Mouse (Mus musculus): ENCODE data around the gene Gpc3. TPM values are rescaled to one million over a fixed set of nuclear protein-coding genes. Genes with fewer than 3 reads are reported as not detected.
A peak's percentile ranks its signal among the peaks of the same experiment; 100 is the strongest.

Gpc3 gene
- total and polyA plus RNA-seq, 3 experiments, result not detected

- Histone ChIP-seq H3K4me1 (ENCODE audit: control insufficient read depth in 1 of 2, insufficient read depth in 2 of 2) (no peaks in the 10 kb centered on the region), H3K36me3 (replicated peaks in 1 of 2; ENCODE audit: control insufficient read depth in 1 of 2, insufficient read depth in 1 of 2, low read length in 1 of 2) (no peaks in the 10 kb centered on the region), H3K4me3 (replicated peaks in 1 of 3; ENCODE audit: low read depth in 2 of 3, low read length in 2 of 3, poor library complexity in 1 of 3) (no peak overlapping the region), H3K9me3 (replicated peaks; ENCODE audit: low read length) (no peaks in the 10 kb centered on the region), H3K27ac (ENCODE audit: insufficient read depth, low read depth) (no peak overlapping the region), H3K9ac (ENCODE audit: insufficient read depth, low read depth) (no peak overlapping the region), H3K79me2 (replicated peaks; ENCODE audit: control insufficient read depth, extremely low read depth, insufficient read depth, poor library complexity, severe bottlenecking) (no peaks in the 10 kb centered on the region), H3K4me2 (ENCODE audit: insufficient read depth, low read depth, poor library complexity, severe bottlenecking) (no peak overlapping the region), H3K27me3 (replicated peaks) (no peaks in the 10 kb centered on the region)
- in situ Hi-C loops (cut with MboI; ENCODE audit: low pct_ligation_motif_present, low pct_unique_long_range_greater_than_20kb, low sequenced_read_pairs) (no loop called here), dilution Hi-C loops (cut with MboI; ENCODE audit: extremely low pct_ligation_motif_present, extremely low pct_unique_long_range_greater_than_20kb, low sequenced_read_pairs) (no loop called here)
- DNase-seq (ENCODE audit: extremely low read depth), result no peak
- TF ChIP-seq USF2 (conservative IDR thresholded peaks at IDR 0.05; ENCODE audit: low read depth, low read length) (no peak), EP300 (IDR thresholded peaks at IDR 0.05; ENCODE audit: low read length) (no peak), MAFK (IDR thresholded peaks at IDR 0.05; ENCODE audit: insufficient replicate concordance, low read length) (no peak), ZC3H11A (IDR thresholded peaks at IDR 0.05; ENCODE audit: low read depth, low read length) (no peak), CTCF (conservative IDR thresholded peaks at IDR 0.05 in 1 of 2, IDR thresholded peaks at IDR 0.05 in 1 of 2; ENCODE audit: low read depth in 2 of 2, low read length in 2 of 2) (no peak)
Measured at GRCm38 (mm10) chrX:52599246-52599645, 14.5 kb downstream of the Gpc3 start.

- no peaks in the 10 kb centered on the region for H3K9me3 ChIP-seq (replicated peaks; ENCODE audit: low read length)
- TF ChIP-seq SIN3A (IDR thresholded peaks at IDR 0.05; ENCODE audit: low read length) (no peak), CTCF (conservative IDR thresholded peaks at IDR 0.05 in 1 of 2, IDR thresholded peaks at IDR 0.05 in 1 of 2; ENCODE audit: low read depth in 2 of 2, low read length in 2 of 2) (peak in 1 of 2 experiments; percentile 24; a peak in 1 of 4 replicates)
- no peaks in the 10 kb centered on the region for H3K79me2 ChIP-seq (replicated peaks; ENCODE audit: control insufficient read depth, extremely low read depth, insufficient read depth, poor library complexity, severe bottlenecking)
- no peak overlapping the region for H3K9ac ChIP-seq (ENCODE audit: insufficient read depth, low read depth)
- no peak overlapping the region for H3K4me3 ChIP-seq (replicated peaks in 1 of 3; ENCODE audit: low read depth in 2 of 3, low read length in 2 of 3, poor library complexity in 1 of 3)
- H3K27me3 ChIP-seq (replicated peaks), result no peaks in the 10 kb centered on the region
- H3K36me3 ChIP-seq (replicated peaks in 1 of 2; ENCODE audit: control insufficient read depth in 1 of 2, insufficient read depth in 1 of 2, low read length in 1 of 2), result no peaks in the 10 kb centered on the region
- DNase-seq (ENCODE audit: extremely low read depth), result peak; percentile 1
- H3K27ac ChIP-seq (ENCODE audit: insufficient read depth, low read depth), result no peak overlapping the region
- dilution Hi-C loops (cut with MboI; ENCODE audit: extremely low pct_ligation_motif_present, extremely low pct_unique_long_range_greater_than_20kb, low sequenced_read_pairs), result no loop called here
- no peaks in the 10 kb centered on the region for H3K4me1 ChIP-seq (ENCODE audit: control insufficient read depth in 1 of 2, insufficient read depth in 2 of 2)
- no peak overlapping the region for H3K4me2 ChIP-seq (ENCODE audit: insufficient read depth, low read depth, poor library complexity, severe bottlenecking)
- in situ Hi-C loops (cut with MboI; ENCODE audit: low pct_ligation_motif_present, low pct_unique_long_range_greater_than_20kb, low sequenced_read_pairs), result no loop called here
Measured at GRCm38 (mm10) chrX:52587671-52588070, 26.1 kb downstream of the Gpc3 start.

- H3K4me3 ChIP-seq (replicated peaks in 1 of 3; ENCODE audit: low read depth in 2 of 3, low read length in 2 of 3, poor library complexity in 1 of 3), result no peak overlapping the region
- no peak overlapping the region for H3K27ac ChIP-seq (ENCODE audit: insufficient read depth, low read depth)
- DNase-seq (ENCODE audit: extremely low read depth), result peak; percentile 38
- H3K4me1 ChIP-seq (ENCODE audit: control insufficient read depth in 1 of 2, insufficient read depth in 2 of 2), result no peaks in the 10 kb centered on the region
- H3K4me2 ChIP-seq (ENCODE audit: insufficient read depth, low read depth, poor library complexity, severe bottlenecking), result peak overlapping the region; percentile 50; the same call in 1 of the 2 replicates
- H3K27me3 ChIP-seq (replicated peaks), result no peaks in the 10 kb centered on the region
- dilution Hi-C loops (cut with MboI; ENCODE audit: extremely low pct_ligation_motif_present, extremely low pct_unique_long_range_greater_than_20kb, low sequenced_read_pairs), result no loop called here
- no peak overlapping the region for H3K9ac ChIP-seq (ENCODE audit: insufficient read depth, low read depth)
- in situ Hi-C loops (cut with MboI; ENCODE audit: low pct_ligation_motif_present, low pct_unique_long_range_greater_than_20kb, low sequenced_read_pairs), result no loop called here
- no peak for TF ChIP-seq RCOR1 (conservative IDR thresholded peaks at IDR 0.05; ENCODE audit: low read depth, low read length)
- no peak for TF ChIP-seq CTCF (conservative IDR thresholded peaks at IDR 0.05 in 1 of 2, IDR thresholded peaks at IDR 0.05 in 1 of 2; ENCODE audit: low read depth in 2 of 2, low read length in 2 of 2)
- no peak for TF ChIP-seq ZMIZ1 (IDR thresholded peaks at IDR 0.05; ENCODE audit: low read depth, low read length)
- no peak for TF ChIP-seq JUND (conservative IDR thresholded peaks at IDR 0.05; ENCODE audit: low read depth, low read length)
- peak; percentile 58 for TF ChIP-seq IRF4 (IDR thresholded peaks at IDR 0.05; ENCODE audit: low read depth, low read length)
- TF ChIP-seq EP300 (IDR thresholded peaks at IDR 0.05; ENCODE audit: low read length), result peak; percentile 30
- no peak for TF ChIP-seq POLR2A (IDR thresholded peaks at IDR 0.05; ENCODE audit: low read depth, low read length)
- H3K9me3 ChIP-seq (replicated peaks; ENCODE audit: low read length), result no peaks in the 10 kb centered on the region
- H3K36me3 ChIP-seq (replicated peaks in 1 of 2; ENCODE audit: control insufficient read depth in 1 of 2, insufficient read depth in 1 of 2, low read length in 1 of 2), result no peaks in the 10 kb centered on the region
- H3K79me2 ChIP-seq (replicated peaks; ENCODE audit: control insufficient read depth, extremely low read depth, insufficient read depth, poor library complexity, severe bottlenecking), result no peaks in the 10 kb centered on the region
Measured at GRCm38 (mm10) chrX:52559995-52560394, 53.8 kb downstream of the Gpc3 start.

All from CH12.LX (cell line).